Mouse (Mus musculus) ES-E14 (cell line): ENCODE data around the gene Shisa9. TPM values are rescaled to one million over a fixed set of nuclear protein-coding genes. Genes with fewer than 3 reads are reported as not detected.

Source experiments
- DNase-seq: peaks from one replicate; pipeline ENCODE4 v3.0.0-alpha.2; 2013; ENCODE audit warnings: low read depth, low spot score
- H3K27ac ChIP-seq: 2 replicates; pipeline ENCODE4 v1.5.1; 2012; ENCODE audit warnings: low read depth, mild to moderate bottlenecking, low read length, moderate library complexity, mixed read lengths; ENCODE audit not compliant: poor library complexity, insufficient read depth, severe bottlenecking
- H3K36me3 ChIP-seq: 2 replicates; pipeline ENCODE4 v1.6.1; 2012; ENCODE audit warnings: mild to moderate bottlenecking, low read length, moderate library complexity, mixed read lengths; ENCODE audit not compliant: control insufficient read depth, poor library complexity, insufficient read depth, severe bottlenecking
- H3K4me1 ChIP-seq, 2 experiments: fragments of 150-350 bp in 1 of 2; sonication (generic) in 1 of 2; 2 replicates each; pipeline ENCODE4 v1.6.1; 2012; ENCODE audit warnings: low read length in 2 of 2, mild to moderate bottlenecking in 1 of 2, mixed read lengths in 1 of 2; ENCODE audit not compliant: control insufficient read depth in 2 of 2, insufficient read depth in 2 of 2, poor library complexity in 1 of 2
- H3K4me3 ChIP-seq, 2 experiments: fragments of 150-350 bp in 1 of 2; sonication (generic) in 1 of 2; 2 replicates each; pipeline ENCODE4 v1.5.1; 2012; ENCODE audit warnings: low read length in 2 of 2, low read depth in 1 of 2, mild to moderate bottlenecking in 1 of 2, mixed read lengths in 1 of 2; ENCODE audit not compliant: insufficient read depth in 1 of 2, poor library complexity in 1 of 2, severe bottlenecking in 1 of 2
- H3K9ac ChIP-seq: 2 replicates; pipeline ENCODE4 v1.6.1; 2012; ENCODE audit warnings: low read depth, mild to moderate bottlenecking, low read length, mixed read lengths; ENCODE audit not compliant: poor library complexity, insufficient read depth, severe bottlenecking
- H3K9me3 ChIP-seq: fragments of 150-350 bp; sonication (generic); 2 replicates; pipeline ENCODE4 v1.6.1; 2012; ENCODE audit warnings: low read depth, mild to moderate bottlenecking, low read length; ENCODE audit not compliant: control insufficient read depth, insufficient read depth
- CHD2 ChIP-seq: IDR thresholded peaks from 2 replicates; pipeline ENCODE4 v1.6.1; 2014; ENCODE audit warnings: mild to moderate bottlenecking, low read depth, low read length, inconsistent platforms
- HCFC1 ChIP-seq: IDR thresholded peaks from 2 replicates; pipeline ENCODE4 v1.6.1; 2012; ENCODE audit warnings: low read length, inconsistent platforms, borderline replicate concordance; ENCODE audit not compliant: insufficient read depth
- MAFK ChIP-seq: IDR thresholded peaks from 2 replicates; pipeline ENCODE4 v1.6.1; 2014; ENCODE audit warnings: mild to moderate bottlenecking, low read depth, low read length, inconsistent platforms; ENCODE audit not compliant: insufficient read depth
- ZC3H11A ChIP-seq: IDR thresholded peaks from 2 replicates; pipeline ENCODE4 v1.6.1; 2012; ENCODE audit warnings: low read depth, mild to moderate bottlenecking, inconsistent platforms, low read length, borderline replicate concordance
- ZNF384 ChIP-seq: IDR thresholded peaks from 2 replicates; pipeline ENCODE4 v1.6.1; 2012; ENCODE audit warnings: low read depth, low read length, inconsistent platforms
- in situ Hi-C, 2 experiments: fragments of 600-800 bp; cut with MboI; formaldehyde crosslinking; loops; one replicate each; pipeline ENCODE4 v1.15.1; 2025; ENCODE audit warnings: low sequenced_read_pairs in 2 of 2, inconsistent platforms in 1 of 2; ENCODE audit not compliant: unreplicated experiment in 2 of 2
- total RNA-seq: library from RNA; depleted of rRNA; stranded (reverse); fragments of 300-350 nt; gene quantifications from 2 replicates; pipeline ENCODE4 v1.2.3, GENCODE M21; 2012

Gene Shisa9
- total RNA-seq, 1 experiment = not detected

- Histone ChIP-seq H3K27ac (no peak overlapping the region), H3K9ac (no peak overlapping the region), H3K4me1 (no peaks in the 10 kb centered on the region), H3K9me3 (no peaks in the 10 kb centered on the region), H3K4me3 (no peak overlapping the region), H3K36me3 (no peaks in the 10 kb centered on the region)
- TF ChIP-seq MAFK = no peak
- no peak for TF ChIP-seq HCFC1
- TF ChIP-seq ZC3H11A = no peak
- TF ChIP-seq ZNF384 = no peak
- no peak for TF ChIP-seq CHD2
- DNase-seq = no peak
- in situ Hi-C loops = no loop called here
Observed at GRCm38 (mm10) chr16:12076700-12077099, 92.8 kb downstream of the Shisa9 start.

- H3K36me3 ChIP-seq = no peaks in the 10 kb centered on the region
- H3K9ac ChIP-seq = no peak overlapping the region
- no peak overlapping the region for H3K4me3 ChIP-seq
- no peaks in the 10 kb centered on the region for H3K4me1 ChIP-seq
- DNase-seq = no peak
- TF ChIP-seq HCFC1 (no peak), ZC3H11A (no peak), ZNF384 (no peak), MAFK (no peak), CHD2 (no peak)
- H3K9me3 ChIP-seq = no peaks in the 10 kb centered on the region
- no peak overlapping the region for H3K27ac ChIP-seq
- in situ Hi-C loops = no loop called here
Observed at GRCm38 (mm10) chr16:12083082-12083481, 99.2 kb downstream of the Shisa9 start.

GRCm38 (mm10) chr16:12090604-12091235 lies 106.8 kb downstream of the Shisa9 start:
- Histone ChIP-seq H3K9ac (no peak overlapping the region), H3K9me3 (no peaks in the 10 kb centered on the region), H3K4me3 (no peak overlapping the region), H3K27ac (no peak overlapping the region), H3K4me1 (no peaks in the 10 kb centered on the region), H3K36me3 (no peaks in the 10 kb centered on the region)
- DNase-seq = no peak
- TF ChIP-seq MAFK = no peak
- no peak for TF ChIP-seq ZNF384
- in situ Hi-C loops = no loop called here

- no peak overlapping the region for H3K4me3 ChIP-seq
- TF ChIP-seq ZNF384 (no peak), MAFK (no peak), CHD2 (no peak), ZC3H11A (no peak), HCFC1 (no peak)
- in situ Hi-C loops = no loop called here
Observed at GRCm38 (mm10) chr16:12093253-12093652, 109.3 kb downstream of the Shisa9 start.

GRCm38 (mm10) chr16:12094784-12095315 lies 110.9 kb downstream of the Shisa9 start:
- TF ChIP-seq ZNF384 (no peak), HCFC1 (no peak), ZC3H11A (no peak), CHD2 (no peak), MAFK (no peak)
- no peak overlapping the region for H3K9ac ChIP-seq
- no peak for DNase-seq
- no peaks in the 10 kb centered on the region for H3K4me1 ChIP-seq
- H3K9me3 ChIP-seq = no peaks in the 10 kb centered on the region
- H3K4me3 ChIP-seq = no peak overlapping the region
- no peak overlapping the region for H3K27ac ChIP-seq
- no peaks in the 10 kb centered on the region for H3K36me3 ChIP-seq
- in situ Hi-C loops = no loop called here

More at GRCm38 (mm10) chr16:12093253-12093652, 109.3 kb downstream of the Shisa9 start:
- no peak for DNase-seq
- no peaks in the 10 kb centered on the region for H3K9me3 ChIP-seq
- no peak overlapping the region for H3K27ac ChIP-seq
- H3K4me1 ChIP-seq = no peaks in the 10 kb centered on the region
- no peaks in the 10 kb centered on the region for H3K36me3 ChIP-seq
- no peak overlapping the region for H3K9ac ChIP-seq
